Mouse (Mus musculus) heart, embryonic 11.5 days (tissue): Measurements from ENCODE around the gene Unc45a. TPM values are rescaled to one million over a fixed set of nuclear protein-coding genes. Genes with fewer than 3 reads are reported as not detected.
A peak's percentile ranks its signal among the peaks of the same experiment; 100 is the strongest.

ENCODE experiments used
- ATAC-seq: fragments of 200-750 bp; cut with Nextera tagmentation; replicated peaks from 2 replicates; pipeline ENCODE4 v1.8.0; 2017; ENCODE audit warnings: moderate library complexity; ENCODE audit not compliant: insufficient number of reproducible peaks, low FRiP score, low TSS enrichment
- H3K27ac ChIP-seq: fragments of 300-500 bp; sonication (generic); 2 replicates; pipeline ENCODE4 v1.5.1; 2014; ENCODE audit warnings: mild to moderate bottlenecking, low read depth, low read length
- H3K27me3 ChIP-seq: fragments of 300-500 bp; sonication (generic); 2 replicates; pipeline ENCODE4 v1.6.1; 2014; ENCODE audit warnings: mild to moderate bottlenecking, low read length, mixed read lengths; ENCODE audit not compliant: control insufficient read depth, insufficient read depth
- H3K36me3 ChIP-seq: fragments of 300-500 bp; sonication (generic); 2 replicates; pipeline ENCODE4 v1.6.1; 2014; ENCODE audit warnings: mild to moderate bottlenecking, low read length, moderate library complexity, mixed read lengths; ENCODE audit not compliant: control insufficient read depth, insufficient read depth
- H3K4me1 ChIP-seq: fragments of 300-500 bp; sonication (generic); 2 replicates; pipeline ENCODE4 v1.6.1; 2014; ENCODE audit warnings: low read length; ENCODE audit not compliant: control insufficient read depth, insufficient read depth
- H3K4me2 ChIP-seq: fragments of 300-500 bp; sonication (generic); 2 replicates; pipeline ENCODE4 v1.6.1; 2014; ENCODE audit warnings: mild to moderate bottlenecking, moderate library complexity
- H3K4me3 ChIP-seq: fragments of 300-500 bp; sonication (generic); 2 replicates; pipeline ENCODE4 v1.5.1; 2014; ENCODE audit warnings: low read depth, low read length
- H3K9ac ChIP-seq: fragments of 300-500 bp; sonication (generic); 2 replicates; pipeline ENCODE4 v1.6.1; 2014; ENCODE audit warnings: mild to moderate bottlenecking, low read depth, low read length, moderate library complexity
- H3K9me3 ChIP-seq: fragments of 300-500 bp; sonication (generic); replicated peaks from 2 replicates; pipeline ENCODE4 v1.6.1; 2016; ENCODE audit warnings: low read length; ENCODE audit not compliant: control insufficient read depth
- WGBS: fragments of 180-500 bp; shearing (Covaris S2); extraction: QIAGEN DNeasy Blood & Tissue Kit; methylation state at CpG from one replicate; pipeline ENCODE4 v1.1.7; 2014; ENCODE audit not compliant: insufficient replicate concordance; 5-methylcytosine and 5-hydroxymethylcytosine counted together
- polyA plus RNA-seq: library from polyadenylated mRNA; unstranded; fragments of >200 nt; fragmentation: Nextera tagmentation; extraction: Ambion mirVana; gene quantifications from 2 replicates; pipeline ENCODE4 v1.2.1, GENCODE M21; 2014

Unc45a gene
- polyA plus RNA-seq, 1 experiment from 2014 or later, result 11.3 TPM

GRCm38 (mm10) chr7:80370649-80371040 lies 29.8 kb upstream of the Unc45a start:
- peak overlapping the region; percentile 87 for H3K4me3 ChIP-seq
- no peaks in the 10 kb centered on the region for H3K9me3 ChIP-seq
- peak overlapping the region; percentile 65 for H3K27ac ChIP-seq
- WGBS, result under 1% methylated on average over 29 of the region's 31 CpGs
- peaks cover 16% of the 10 kb centered on the region; the same call in 1 of the 2 replicates for H3K36me3 ChIP-seq
- 0 out of 2 replicates have a peak, but pooled peaks cover 2% of the 10 kb centered on the region for H3K27me3 ChIP-seq
- H3K9ac ChIP-seq, result peak overlapping the region; percentile 85
- peak overlapping the region; percentile 82 for H3K4me2 ChIP-seq
- peaks cover 20% of the 10 kb centered on the region for H3K4me1 ChIP-seq
- peak; percentile 41 for ATAC-seq

DNA sequence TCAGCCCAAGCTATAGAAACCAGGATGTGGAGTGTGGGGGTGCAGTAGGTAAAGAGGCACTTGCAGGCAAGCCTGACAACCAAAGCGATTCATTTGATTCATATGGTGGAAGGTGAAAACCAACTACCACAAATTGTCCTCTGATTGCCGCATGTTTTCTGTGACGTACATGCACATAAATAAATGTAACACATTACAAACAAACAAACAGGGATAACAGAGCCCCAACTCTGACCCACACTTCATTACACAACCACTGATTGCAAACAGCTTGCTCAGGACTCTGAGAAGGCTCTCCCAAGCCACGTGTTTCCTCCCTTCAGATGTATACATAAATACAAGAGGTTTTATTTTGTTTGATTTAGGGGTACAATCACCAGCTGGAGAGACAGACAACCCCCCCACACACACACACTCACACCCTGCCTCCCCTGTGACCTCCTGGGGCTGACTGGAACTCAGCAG lies 29.2 kb upstream of the Unc45a start:
- WGBS, result 53% methylated on average over 4 of the region's 4 CpGs
- Histone ChIP-seq H3K9me3 (no peaks in the 10 kb centered on the region), H3K4me2 (peak overlapping the region; percentile 82), H3K36me3 (peaks cover 16% of the 10 kb centered on the region; the same call in 1 of the 2 replicates), H3K9ac (peak overlapping the region; percentile 85), H3K4me1 (peaks cover 15% of the 10 kb centered on the region), H3K27me3 (0 out of 2 replicates have a peak, but pooled peaks cover 2% of the 10 kb centered on the region), H3K4me3 (peak overlapping the region; percentile 87), H3K27ac (peak overlapping the region; percentile 65)
- no peak for ATAC-seq

DNA sequence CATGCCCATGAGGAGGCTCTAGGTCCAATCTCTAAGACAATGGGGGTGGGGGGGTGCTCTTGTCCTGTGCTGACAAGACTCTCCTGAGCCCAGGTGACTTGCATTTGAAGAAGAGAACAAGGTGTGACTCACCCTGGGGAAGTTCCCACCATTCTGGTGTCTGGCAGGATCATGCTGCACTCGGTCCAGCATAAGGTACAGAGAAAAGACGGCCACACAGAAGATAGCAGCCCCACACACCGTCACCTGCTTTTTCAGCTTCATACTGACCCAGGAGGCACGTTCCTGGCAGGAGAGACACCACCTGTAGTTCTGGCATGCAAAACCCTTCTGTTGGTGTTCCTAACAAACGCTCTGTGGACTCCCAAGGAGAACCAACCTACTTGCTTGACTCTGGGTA lies 28.7 kb upstream of the Unc45a start:
- H3K4me3 ChIP-seq, result peak overlapping the region; percentile 87; the same call in 1 of the 2 replicates
- no peaks in the 10 kb centered on the region for H3K9me3 ChIP-seq
- H3K36me3 ChIP-seq, result peaks cover 19% of the 10 kb centered on the region
- 0 out of 2 replicates have a peak, but pooled peaks cover 2% of the 10 kb centered on the region for H3K27me3 ChIP-seq
- ATAC-seq, result no peak
- H3K4me2 ChIP-seq, result peak overlapping the region; percentile 82
- peaks cover 15% of the 10 kb centered on the region for H3K4me1 ChIP-seq
- 64% methylated on average over 5 of the region's 5 CpGs for WGBS
- H3K27ac ChIP-seq, result no peak overlapping the region
- no peak overlapping the region for H3K9ac ChIP-seq

DNA sequence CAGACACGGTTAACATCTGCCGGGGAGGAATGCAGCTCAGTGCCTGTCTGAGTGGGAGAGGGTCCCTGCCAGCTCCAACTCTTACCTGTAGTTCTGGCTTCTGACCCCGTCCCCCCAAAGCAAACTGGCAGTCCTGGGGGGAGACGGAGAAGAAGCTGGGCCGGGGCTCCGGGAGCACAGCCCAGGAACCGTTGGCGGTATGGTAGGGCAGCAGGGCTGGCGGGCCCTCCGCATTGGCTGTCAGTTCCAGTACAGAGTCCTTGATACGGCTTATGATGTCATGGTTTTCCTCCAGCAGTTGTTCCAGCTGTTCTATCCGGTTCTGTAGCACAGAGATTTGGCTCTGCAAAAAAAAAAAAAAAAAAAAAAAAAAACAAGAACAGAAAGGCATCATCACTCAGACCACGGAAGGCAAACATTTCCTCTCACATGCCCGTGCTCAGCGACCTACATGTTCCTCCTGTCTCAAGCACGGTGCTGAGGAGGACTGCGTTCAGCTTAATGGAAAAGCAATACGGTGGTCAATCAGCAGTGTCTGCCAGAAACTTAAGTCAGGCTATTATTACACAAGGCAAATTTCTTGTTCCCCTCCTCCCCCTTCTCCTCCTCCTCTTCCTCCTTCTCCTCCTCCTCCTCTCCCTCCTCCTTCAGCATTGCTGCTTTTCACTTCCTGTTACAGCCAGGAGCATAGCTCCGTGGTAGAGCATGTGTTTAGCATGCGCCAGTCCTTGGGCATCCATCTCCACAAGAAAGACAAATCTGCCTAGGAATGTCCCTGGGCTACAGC lies 28.0 kb upstream of the Unc45a start:
- Histone ChIP-seq H3K4me2 (peak overlapping the region; percentile 82; the same call in 1 of the 2 replicates), H3K27me3 (0 out of 2 replicates have a peak, but pooled peaks cover 2% of the 10 kb centered on the region), H3K9ac (no peak overlapping the region), H3K4me1 (peaks cover 15% of the 10 kb centered on the region), H3K36me3 (peaks cover 25% of the 10 kb centered on the region), H3K9me3 (no peaks in the 10 kb centered on the region), H3K27ac (peak overlapping the region; percentile 11; the same call in 1 of the 2 replicates), H3K4me3 (no peak overlapping the region)
- WGBS, result 70% methylated on average over 20 of the region's 20 CpGs
- ATAC-seq, result no peak

GRCm38 (mm10) chr7:80368009-80368408 lies 27.2 kb upstream of the Unc45a start:
- Histone ChIP-seq H3K4me2 (no peak overlapping the region), H3K27ac (no peak overlapping the region), H3K4me3 (no peak overlapping the region), H3K9ac (no peak overlapping the region), H3K4me1 (peaks cover 15% of the 10 kb centered on the region), H3K27me3 (no peaks in the 10 kb centered on the region), H3K9me3 (no peaks in the 10 kb centered on the region), H3K36me3 (peaks cover 33% of the 10 kb centered on the region)
- WGBS, result 82% methylated on average over 9 of the region's 9 CpGs
- ATAC-seq, result no peak

DNA sequence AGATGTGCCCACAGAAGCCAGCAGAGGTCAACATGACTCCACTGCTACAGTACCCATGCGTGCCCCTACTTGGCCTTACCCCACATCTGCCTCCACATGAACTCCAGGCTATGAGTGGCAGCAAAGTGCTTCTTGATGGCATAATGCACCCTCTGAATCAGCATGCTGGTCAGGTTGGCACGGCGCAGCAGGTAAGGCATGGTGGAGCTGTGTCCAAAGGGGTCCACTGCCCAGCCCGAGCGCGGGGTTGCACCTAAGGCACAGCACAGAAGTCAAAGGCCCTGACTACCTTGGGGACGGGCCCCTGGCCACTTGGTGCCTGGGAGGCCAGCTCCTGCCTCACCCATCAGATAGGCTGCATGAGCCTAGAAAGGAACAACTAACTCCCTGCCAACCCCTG lies 26.4 kb upstream of the Unc45a start:
- Histone ChIP-seq H3K4me1 (peaks cover 15% of the 10 kb centered on the region), H3K9ac (no peak overlapping the region), H3K4me3 (no peak overlapping the region), H3K27me3 (no peaks in the 10 kb centered on the region), H3K4me2 (no peak overlapping the region), H3K27ac (no peak overlapping the region), H3K36me3 (peaks cover 41% of the 10 kb centered on the region), H3K9me3 (no peaks in the 10 kb centered on the region)
- WGBS, result 94% methylated on average over 7 of the region's 7 CpGs
- ATAC-seq, result no peak

- H3K4me2 ChIP-seq, result no peak overlapping the region
- no peak overlapping the region for H3K4me3 ChIP-seq
- no peak overlapping the region for H3K27ac ChIP-seq
- H3K36me3 ChIP-seq, result peaks cover 50% of the 10 kb centered on the region
- no peaks in the 10 kb centered on the region for H3K27me3 ChIP-seq
- no peaks in the 10 kb centered on the region for H3K9me3 ChIP-seq
- peaks cover 15% of the 10 kb centered on the region for H3K4me1 ChIP-seq
- ATAC-seq, result no peak
- H3K9ac ChIP-seq, result no peak overlapping the region
- 69% methylated on average over 2 of the region's 2 CpGs for whole genome bisulfite sequencing
Observed at GRCm38 (mm10) chr7:80365759-80366158, 25.0 kb upstream of the Unc45a start.

GRCm38 (mm10) chr7:80360435-80360834 lies 19.6 kb upstream of the Unc45a start:
- ATAC-seq, result no peak
- Histone ChIP-seq H3K4me2 (no peak overlapping the region), H3K36me3 (peaks cover 49% of the 10 kb centered on the region), H3K27ac (no peak overlapping the region), H3K27me3 (no peaks in the 10 kb centered on the region), H3K4me3 (no peak overlapping the region), H3K4me1 (no peaks in the 10 kb centered on the region), H3K9me3 (no peaks in the 10 kb centered on the region), H3K9ac (no peak overlapping the region)
- 53% methylated on average over 3 of the region's 3 CpGs for WGBS
